Mouse (Mus musculus): ENCODE data around the gene Ckm.

DNA sequence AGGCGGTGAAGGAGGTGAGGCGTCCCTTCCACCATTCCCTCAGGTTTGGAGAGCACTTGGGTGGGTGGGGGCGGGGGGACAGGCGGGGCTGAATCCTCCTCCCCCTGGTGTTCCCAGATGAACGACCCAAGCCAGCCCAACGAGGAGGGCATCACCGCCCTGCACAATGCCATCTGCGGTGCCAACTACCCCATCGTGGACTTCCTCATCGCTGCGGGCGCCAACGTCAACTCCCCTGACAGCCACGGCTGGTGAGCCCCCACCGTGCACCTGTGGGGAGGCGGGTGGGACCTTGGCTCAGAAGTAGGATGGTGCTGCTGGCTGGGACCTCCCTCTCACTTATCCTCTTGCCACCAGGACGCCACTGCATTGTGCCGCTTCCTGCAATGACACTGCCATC is 29.2 kb upstream of the Ckm start:
- TF ChIP-seq CTCF (IDR thresholded peaks at IDR 0.05; ENCODE audit: insufficient read depth, low read depth, low read length) (no peak), POLR2A (IDR thresholded peaks at IDR 0.05; ENCODE audit: insufficient read depth, low read depth, low read length) (no peak)

Data from olfactory bulb, adult 2 months (tissue).